Mouse (Mus musculus) thymus, postnatal 25 days (tissue): ENCODE data around the gene Snupn.
A peak's percentile ranks its signal among the peaks of the same experiment; 100 is the strongest.
"Not testable (repeated sequence)": the region's sequence is repeated elsewhere in the genome, so short reads cannot be mapped to it uniquely, and the experiment has no call there.

ENCODE experiments used
- DNase-seq: peaks from one replicate; pipeline ENCODE4 v3.0.0; 2022

Snupn gene

GRCm38 (mm10) chr9:56950414-56951400, at the start of gene Snupn:
Snupn (plus strand) TSS chr9:56950878.
- peak; percentile 96 for DNase-seq

GRCm38 (mm10) chr9:56901187-56901586, 49.5 kb upstream of the Snupn start:
- DNase-seq = no peak

GRCm38 (mm10) chr9:56903662-56904061, 47.0 kb upstream of the Snupn start:
- no peak for DNase-seq

GRCm38 (mm10) chr9:56907549-56907948, 43.1 kb upstream of the Snupn start:
- no peak for DNase-seq

GRCm38 (mm10) chr9:56909991-56910390, 40.7 kb upstream of the Snupn start:
- DNase-seq = not testable (repeated sequence)

- DNase-seq = no peak
Observed at GRCm38 (mm10) chr9:56911017-56911416, 39.7 kb upstream of the Snupn start.

- DNase-seq = no peak
Observed at GRCm38 (mm10) chr9:56913991-56914390, 36.7 kb upstream of the Snupn start.

- no peak for DNase-seq
Observed at GRCm38 (mm10) chr9:56915116-56915515, 35.6 kb upstream of the Snupn start.

GRCm38 (mm10) chr9:56915695-56916410, 34.8 kb upstream of the Snupn start:
- no peak for DNase-seq

- no peak for DNase-seq
Observed at GRCm38 (mm10) chr9:56917131-56917530, 33.5 kb upstream of the Snupn start.

GRCm38 (mm10) chr9:56918466-56918865, 32.2 kb upstream of the Snupn start:
- DNase-seq = no peak

- DNase-seq = no peak
Observed at GRCm38 (mm10) chr9:56922746-56923145, 27.9 kb upstream of the Snupn start.

- no peak for DNase-seq
Observed at GRCm38 (mm10) chr9:56923841-56924650, 26.6 kb upstream of the Snupn start.

GRCm38 (mm10) chr9:56924651-56925027, 26.0 kb upstream of the Snupn start:
- no peak for DNase-seq

GRCm38 (mm10) chr9:56925291-56926024, 25.2 kb upstream of the Snupn start:
- DNase-seq = no peak

GRCm38 (mm10) chr9:56926025-56926360, 24.7 kb upstream of the Snupn start:
- DNase-seq = no peak

- no peak for DNase-seq
Observed at GRCm38 (mm10) chr9:56926387-56926786, 24.3 kb upstream of the Snupn start.

GRCm38 (mm10) chr9:56927191-56928012, 23.3 kb upstream of the Snupn start:
- peak; percentile 43 for DNase-seq

GRCm38 (mm10) chr9:56928041-56928811, 22.5 kb upstream of the Snupn start, which contains the start of gene Snx33:
Snx33 (minus strand) TSS chr9:56928371.
- DNase-seq = peak; percentile 88

- no peak for DNase-seq
Observed at GRCm38 (mm10) chr9:56929496-56929895, 21.2 kb upstream of the Snupn start.

- no peak for DNase-seq
Observed at GRCm38 (mm10) chr9:56930556-56930955, 20.1 kb upstream of the Snupn start.
